Mouse (Mus musculus) adrenal gland, postnatal 14 days (tissue): Measurements from ENCODE around the gene Elf5. TPM values are rescaled to one million over a fixed set of nuclear protein-coding genes. Genes with fewer than 3 reads are reported as not detected.

ENCODE experiments used
- DNase-seq: peaks from one replicate; pipeline ENCODE4 v3.0.0; 2021; ENCODE audit warnings: mixed read lengths
- total RNA-seq: library from RNA; stranded (reverse); gene quantifications from 2 replicates; pipeline ENCODE4 v1.2.3, GENCODE M21; 2021

Gene Elf5
- total RNA-seq, 1 experiment from 2014 or later = not detected

GRCm38 (mm10) chr2:103435110-103435509, 23.6 kb downstream of the Elf5 start:
- DNase-seq = no peak

- no peak for DNase-seq
Measured at GRCm38 (mm10) chr2:103436534-103436933, 25.0 kb downstream of the Elf5 start.

GRCm38 (mm10) chr2:103439071-103439622, 27.7 kb downstream of the Elf5 start:
- DNase-seq = no peak

- DNase-seq = peak; percentile 90
Measured at GRCm38 (mm10) chr2:103439710-103440109, 28.2 kb downstream of the Elf5 start.

GRCm38 (mm10) chr2:103445776-103446175, 34.3 kb downstream of the Elf5 start:
- peak; percentile 60 for DNase-seq

GRCm38 (mm10) chr2:103446326-103446725, 34.8 kb downstream of the Elf5 start:
- no peak for DNase-seq

GRCm38 (mm10) chr2:103448947-103449560, 37.6 kb downstream of the Elf5 start:
- DNase-seq = no peak

- no peak for DNase-seq
Measured at GRCm38 (mm10) chr2:103449813-103450212, 38.3 kb downstream of the Elf5 start.

- DNase-seq = no peak
Measured at GRCm38 (mm10) chr2:103450267-103450666, 38.8 kb downstream of the Elf5 start.

- DNase-seq = no peak
Measured at GRCm38 (mm10) chr2:103452550-103452949, 41.1 kb downstream of the Elf5 start.

GRCm38 (mm10) chr2:103455748-103456147, 44.3 kb downstream of the Elf5 start:
- DNase-seq = no peak

GRCm38 (mm10) chr2:103456646-103457045, 45.2 kb downstream of the Elf5 start:
- peak; percentile 87 for DNase-seq

- DNase-seq = no peak
Measured at GRCm38 (mm10) chr2:103457048-103457447, 45.6 kb downstream of the Elf5 start.

GRCm38 (mm10) chr2:103457628-103458027, 46.1 kb downstream of the Elf5 start:
- peak; percentile 22 for DNase-seq

GRCm38 (mm10) chr2:103459069-103459468, 47.6 kb downstream of the Elf5 start:
- no peak for DNase-seq

GRCm38 (mm10) chr2:103461210-103461609, 49.7 kb downstream of the Elf5 start:
- DNase-seq = no peak

- DNase-seq = no peak
Measured at GRCm38 (mm10) chr2:103461743-103462142, 50.3 kb downstream of the Elf5 start.

GRCm38 (mm10) chr2:103462746-103463145, 51.3 kb downstream of the Elf5 start:
- no peak for DNase-seq

- DNase-seq = no peak
Measured at GRCm38 (mm10) chr2:103464524-103464923, 53.0 kb downstream of the Elf5 start.

GRCm38 (mm10) chr2:103465429-103465828, 53.9 kb downstream of the Elf5 start:
- DNase-seq = no peak

- no peak for DNase-seq
Measured at GRCm38 (mm10) chr2:103466272-103466671, 54.8 kb downstream of the Elf5 start.

- DNase-seq = peak; percentile 15
Measured at GRCm38 (mm10) chr2:103466984-103467588, 55.6 kb downstream of the Elf5 start.

GRCm38 (mm10) chr2:103473362-103473761, 61.9 kb downstream of the Elf5 start:
- no peak for DNase-seq

- no peak for DNase-seq
Measured at GRCm38 (mm10) chr2:103476180-103476579, 64.7 kb downstream of the Elf5 start.
